Mouse (Mus musculus) lung, embryonic 14.5 days (tissue): Measurements from ENCODE around the gene Gpatch2l. TPM values are rescaled to one million over a fixed set of nuclear protein-coding genes. Genes with fewer than 3 reads are reported as not detected.

ENCODE experiments used
- ATAC-seq: fragments of 200-750 bp; cut with Nextera tagmentation; 2 replicates; pipeline ENCODE4 v1.8.0; 2017; ENCODE audit warnings: mild to moderate bottlenecking, moderate TSS enrichment, moderate library complexity; ENCODE audit not compliant: insufficient read depth
- DNase-seq: peaks from one replicate; pipeline ENCODE4 v3.0.0-alpha.2; 2015
- H3K27ac ChIP-seq: fragments of 300-500 bp; sonication (generic); 2 replicates; pipeline ENCODE4 v1.5.1; 2014; ENCODE audit warnings: low read depth, mild to moderate bottlenecking, moderate library complexity
- H3K27me3 ChIP-seq: fragments of 300-500 bp; sonication (generic); 2 replicates; pipeline ENCODE4 v1.6.1; 2014; ENCODE audit warnings: low read length, control low read depth; ENCODE audit not compliant: insufficient read depth
- H3K36me3 ChIP-seq: fragments of 300-500 bp; sonication (generic); 2 replicates; pipeline ENCODE4 v1.6.1; 2014; ENCODE audit warnings: control low read depth; ENCODE audit not compliant: insufficient read depth
- H3K4me1 ChIP-seq: fragments of 300-500 bp; sonication (generic); 2 replicates; pipeline ENCODE4 v1.6.1; 2014; ENCODE audit warnings: antibody characterized with exemption, control low read depth; ENCODE audit not compliant: insufficient read depth
- H3K4me2 ChIP-seq: fragments of 300-500 bp; sonication (generic); 2 replicates; pipeline ENCODE4 v1.6.1; 2014; ENCODE audit warnings: mild to moderate bottlenecking
- H3K4me3 ChIP-seq: fragments of 300-500 bp; sonication (generic); 2 replicates; pipeline ENCODE4 v1.5.1; 2014; ENCODE audit warnings: low read depth, low read length
- H3K9ac ChIP-seq: fragments of 300-500 bp; sonication (generic); 2 replicates; pipeline ENCODE4 v1.6.1; 2014
- H3K9me3 ChIP-seq: fragments of 300-500 bp; sonication (generic); 2 replicates; pipeline ENCODE4 v1.6.1; 2016; ENCODE audit warnings: low read depth, low read length, control low read depth
- CTCF ChIP-seq: IDR thresholded peaks from 2 replicates; pipeline ENCODE4 v1.5.1; 2016; ENCODE audit warnings: antibody characterized with exemption, low read depth
- WGBS: fragments of 180-500 bp; shearing (Covaris S2); extraction: QIAGEN DNeasy Blood & Tissue Kit; methylation state at CpG from one replicate; pipeline ENCODE4 v1.1.7; 2014; 5-methylcytosine and 5-hydroxymethylcytosine counted together
- polyA plus RNA-seq: library from polyadenylated mRNA; unstranded; fragments of >200 nt; fragmentation: Nextera tagmentation; extraction: Ambion mirVana; gene quantifications from 2 replicates; pipeline ENCODE4 v1.2.1, GENCODE M21; 2014

The Gpatch2l gene
- polyA plus RNA-seq: 16.1 and 18.2 TPM in 2 replicates

GRCm38 (mm10) chr12:86241604-86242536 is at the start of gene Gpatch2l:
Gpatch2l (plus strand) TSS chr12:86241858.
- WGBS: under 1% methylated on average over 58 of the region's 58 CpGs
- peaks cover 16% of the 10 kb centered on the region for H3K36me3 ChIP-seq
- TF ChIP-seq CTCF: no peak

GRCm38 (mm10) chr12:86192036-86192449 is 49.6 kb upstream of the Gpatch2l start:
- no peak overlapping the region for H3K4me2 ChIP-seq
- no peaks in the 10 kb centered on the region for H3K36me3 ChIP-seq
- no peak overlapping the region for H3K4me3 ChIP-seq
- H3K27me3 ChIP-seq: no peaks in the 10 kb centered on the region
- ATAC-seq (peak; percentile 73), DNase-seq (peak; percentile 70)
- no peak overlapping the region for H3K27ac ChIP-seq
- no peak overlapping the region for H3K9ac ChIP-seq
- 26% methylated on average over 15 of the region's 15 CpGs for WGBS
- no peaks in the 10 kb centered on the region for H3K9me3 ChIP-seq
- no peaks in the 10 kb centered on the region for H3K4me1 ChIP-seq
- no peak for TF ChIP-seq CTCF

More at GRCm38 (mm10) chr12:86241604-86242536, at the start of gene Gpatch2l:
- H3K9ac ChIP-seq: peak within 1 kb of the TSS; percentile 84
- peak within 1 kb of the TSS; percentile 80 for H3K27ac ChIP-seq
- H3K27me3 ChIP-seq: no peaks in the 10 kb centered on the region
- DNase-seq (peak; percentile 97), ATAC-seq (peak; percentile 99)
- H3K4me2 ChIP-seq: peak within 1 kb of the TSS; percentile 93
- H3K4me1 ChIP-seq: peaks cover 4% of the 10 kb centered on the region; the same call in 1 of the 2 replicates
- H3K4me3 ChIP-seq: peak within 1 kb of the TSS; percentile 70
- no peaks in the 10 kb centered on the region for H3K9me3 ChIP-seq

- Histone ChIP-seq H3K4me1 (no peaks in the 10 kb centered on the region), H3K9me3 (no peaks in the 10 kb centered on the region), H3K9ac (no peak overlapping the region), H3K4me2 (no peak overlapping the region), H3K36me3 (no peaks in the 10 kb centered on the region), H3K4me3 (no peak overlapping the region), H3K27me3 (no peaks in the 10 kb centered on the region), H3K27ac (no peak overlapping the region)
- 91% methylated on average over 7 of the region's 7 CpGs for WGBS
- DNase-seq: no peak
- no peak for TF ChIP-seq CTCF
- no peak for ATAC-seq
Observed at GRCm38 (mm10) chr12:86196944-86197343, 44.7 kb upstream of the Gpatch2l start.

- Histone ChIP-seq H3K36me3 (no peaks in the 10 kb centered on the region), H3K4me2 (no peak overlapping the region), H3K4me1 (no peaks in the 10 kb centered on the region), H3K27ac (no peak overlapping the region), H3K4me3 (no peak overlapping the region), H3K27me3 (no peaks in the 10 kb centered on the region), H3K9me3 (no peaks in the 10 kb centered on the region), H3K9ac (no peak overlapping the region)
- ATAC-seq (no peak), DNase-seq (no peak)
- 20% methylated on average over 8 of the region's 8 CpGs for WGBS
- TF ChIP-seq CTCF: no peak
Observed at GRCm38 (mm10) chr12:86203443-86204057, 38.1 kb upstream of the Gpatch2l start.

- no peaks in the 10 kb centered on the region for H3K9me3 ChIP-seq
- 1% methylated on average over 19 of the region's 19 CpGs for WGBS
- no peak overlapping the region for H3K9ac ChIP-seq
- no peak for TF ChIP-seq CTCF
- no peaks in the 10 kb centered on the region for H3K36me3 ChIP-seq
- no peak overlapping the region for H3K4me3 ChIP-seq
- peaks cover 51% of the 10 kb centered on the region for H3K27me3 ChIP-seq
- H3K4me2 ChIP-seq: no peak overlapping the region
- no peak for ATAC-seq
- no peaks in the 10 kb centered on the region for H3K4me1 ChIP-seq
- no peak for DNase-seq
- H3K27ac ChIP-seq: no peak overlapping the region
Observed at GRCm38 (mm10) chr12:86211099-86211520, 30.5 kb upstream of the Gpatch2l start.

GRCm38 (mm10) chr12:86212693-86213470 is 28.8 kb upstream of the Gpatch2l start:
- no peaks in the 10 kb centered on the region for H3K36me3 ChIP-seq
- H3K27ac ChIP-seq: no peak overlapping the region

More at GRCm38 (mm10) chr12:86212693-86213470, 28.8 kb upstream of the Gpatch2l start:
- Histone ChIP-seq H3K4me2 (no peak overlapping the region), H3K27me3 (peaks cover 58% of the 10 kb centered on the region), H3K4me1 (no peaks in the 10 kb centered on the region), H3K4me3 (no peak overlapping the region), H3K9ac (no peak overlapping the region), H3K9me3 (no peaks in the 10 kb centered on the region)
- no peak for TF ChIP-seq CTCF
- ATAC-seq (no peak), DNase-seq (peak; percentile 93)
- 38% methylated on average over 15 of the region's 15 CpGs for WGBS
